Mouse (Mus musculus): ENCODE results near the gene Foxs1. TPM values are rescaled to one million over a fixed set of nuclear protein-coding genes. Genes with fewer than 3 reads are reported as not detected.

Gene Foxs1
- polyA plus RNA-seq, 1 experiment from 2014 or later = 1.1 TPM

- Histone ChIP-seq H3K27me3 (replicated peaks) (no peaks in the 10 kb centered on the region), H3K4me2 (no peak overlapping the region), H3K36me3 (peaks cover 9% of the 10 kb centered on the region), H3K9me3 (replicated peaks) (no peaks in the 10 kb centered on the region), H3K9ac (no peak overlapping the region), H3K4me1 (replicated peaks) (peaks cover 35% of the 10 kb centered on the region), H3K4me3 (no peak overlapping the region), H3K27ac (ENCODE audit: poor library complexity, severe bottlenecking) (no peak overlapping the region)
- no peak for ATAC-seq (ENCODE audit: insufficient number of reproducible peaks, low FRiP score)
- WGBS = 90% methylated on average over 15 of the region's 15 CpGs
Measured at GRCm38 (mm10) chr2:152901296-152901695, 31.7 kb downstream of the Foxs1 start.

- ATAC-seq (ENCODE audit: insufficient number of reproducible peaks, low FRiP score) = no peak
Measured at GRCm38 (mm10) chr2:152899011-152899410, 34.0 kb downstream of the Foxs1 start.

DNA sequence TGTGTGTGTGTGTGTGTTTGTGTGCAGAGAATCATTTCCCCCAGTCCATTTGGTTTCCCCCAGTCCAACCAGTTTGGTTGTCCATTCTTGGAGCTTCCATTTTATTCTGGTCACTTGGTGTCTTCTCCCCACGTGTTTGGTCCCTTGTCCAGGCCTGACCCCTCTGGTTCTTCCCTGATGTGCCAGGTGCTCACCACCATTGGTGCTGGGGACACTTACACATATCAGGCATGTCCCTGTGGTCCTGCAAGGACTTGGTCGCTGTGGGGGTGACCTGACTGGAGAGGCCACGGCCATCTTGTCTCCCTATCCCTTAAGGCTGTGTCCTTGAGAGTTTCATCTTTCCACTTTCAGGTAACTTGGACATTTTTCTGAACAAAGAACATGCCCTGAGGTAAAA lies 36.1 kb downstream of the Foxs1 start:
- H3K9me3 ChIP-seq (replicated peaks) = no peaks in the 10 kb centered on the region
- peaks cover 52% of the 10 kb centered on the region for H3K36me3 ChIP-seq
- H3K4me1 ChIP-seq (replicated peaks) = no peaks in the 10 kb centered on the region
- H3K4me2 ChIP-seq = no peak overlapping the region
- 82% methylated on average over 3 of the region's 3 CpGs for WGBS
- no peak for ATAC-seq (ENCODE audit: insufficient number of reproducible peaks, low FRiP score)
- no peak overlapping the region for H3K4me3 ChIP-seq
- no peaks in the 10 kb centered on the region for H3K27me3 ChIP-seq (replicated peaks)
- H3K9ac ChIP-seq = no peak overlapping the region
- no peak overlapping the region for H3K27ac ChIP-seq (ENCODE audit: poor library complexity, severe bottlenecking)

More at GRCm38 (mm10) chr2:152899011-152899410, 34.0 kb downstream of the Foxs1 start:
- Histone ChIP-seq H3K36me3 (peaks cover 31% of the 10 kb centered on the region), H3K27me3 (replicated peaks) (no peaks in the 10 kb centered on the region), H3K4me1 (replicated peaks) (peaks cover 12% of the 10 kb centered on the region), H3K9me3 (replicated peaks) (no peaks in the 10 kb centered on the region), H3K4me3 (no peak overlapping the region), H3K4me2 (no peak overlapping the region), H3K27ac (ENCODE audit: poor library complexity, severe bottlenecking) (no peak overlapping the region), H3K9ac (no peak overlapping the region)
- WGBS = 81% methylated on average over 6 of the region's 6 CpGs

DNA sequence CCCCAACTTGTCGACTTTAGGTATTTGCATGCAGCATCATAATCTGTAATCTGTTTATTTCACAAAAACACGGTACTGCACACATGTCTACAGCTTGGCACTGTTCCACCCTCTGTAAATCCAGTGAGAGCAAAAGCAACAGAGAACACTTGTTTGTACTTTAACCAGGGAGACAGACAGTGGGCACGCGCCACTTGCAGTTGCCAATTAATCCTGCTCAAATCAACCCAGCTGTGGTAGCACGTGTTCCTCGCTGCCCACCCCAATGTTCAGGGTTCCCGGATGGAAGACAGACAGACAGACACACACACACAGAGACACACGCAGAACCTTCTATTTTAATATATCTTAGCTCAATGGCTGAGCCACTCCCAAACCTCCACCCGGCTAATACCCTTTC lies 37.2 kb downstream of the Foxs1 start:
- no peak overlapping the region for H3K9ac ChIP-seq
- H3K4me2 ChIP-seq = no peak overlapping the region
- H3K4me3 ChIP-seq = no peak overlapping the region
- H3K36me3 ChIP-seq = peaks cover 61% of the 10 kb centered on the region
- no peak for ATAC-seq (ENCODE audit: insufficient number of reproducible peaks, low FRiP score)
- no peaks in the 10 kb centered on the region for H3K4me1 ChIP-seq (replicated peaks)
- H3K9me3 ChIP-seq (replicated peaks) = no peaks in the 10 kb centered on the region
- 94% methylated on average over 9 of the region's 9 CpGs for WGBS
- no peaks in the 10 kb centered on the region for H3K27me3 ChIP-seq (replicated peaks)
- no peak overlapping the region for H3K27ac ChIP-seq (ENCODE audit: poor library complexity, severe bottlenecking)

DNA sequence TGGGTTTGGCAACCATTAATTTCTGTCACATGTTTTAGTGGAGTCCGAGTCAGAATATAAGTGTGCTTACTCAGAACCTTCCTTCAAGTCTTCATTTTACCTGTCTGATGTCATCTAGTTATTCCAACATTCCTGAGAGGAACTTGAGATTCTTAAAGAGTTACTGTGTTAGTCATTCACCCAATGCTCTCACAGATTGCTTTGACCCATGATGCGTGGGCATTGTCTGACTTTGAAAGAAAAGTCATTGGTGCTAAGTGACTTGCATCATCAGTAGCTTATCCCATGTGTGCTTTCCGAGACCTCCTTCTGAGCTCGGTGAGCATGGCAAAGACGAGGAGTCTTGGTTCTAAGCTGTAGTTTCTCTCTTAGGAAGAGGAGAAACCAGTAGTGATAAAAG lies 44.2 kb downstream of the Foxs1 start:
- ATAC-seq (ENCODE audit: insufficient number of reproducible peaks, low FRiP score) = no peak
- Histone ChIP-seq H3K27me3 (replicated peaks) (no peaks in the 10 kb centered on the region), H3K27ac (ENCODE audit: poor library complexity, severe bottlenecking) (no peak overlapping the region), H3K9me3 (replicated peaks) (no peaks in the 10 kb centered on the region), H3K9ac (no peak overlapping the region), H3K4me2 (no peak overlapping the region), H3K4me1 (replicated peaks) (no peaks in the 10 kb centered on the region), H3K36me3 (peaks cover 91% of the 10 kb centered on the region), H3K4me3 (no peak overlapping the region)
- 96% methylated on average over 5 of the region's 5 CpGs for WGBS

DNA sequence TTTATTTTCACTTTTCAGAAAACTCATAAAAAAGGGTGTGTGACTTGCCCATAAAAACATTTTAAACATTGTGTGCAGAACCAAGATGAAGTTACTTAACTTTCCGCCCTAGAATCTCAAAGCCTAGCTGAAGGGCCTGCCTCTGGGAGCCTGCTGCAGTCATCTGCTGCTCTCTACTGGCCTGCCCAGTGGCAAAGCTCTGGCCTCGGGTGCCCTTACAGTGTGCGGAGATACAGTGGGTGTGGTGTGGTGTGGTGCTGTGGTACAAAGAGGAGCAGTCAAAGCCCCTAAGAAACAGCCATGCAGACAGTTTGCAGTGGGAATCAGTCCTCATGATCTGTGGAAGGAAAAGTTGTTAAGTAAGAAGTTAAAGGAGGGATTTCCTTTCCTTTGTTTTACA lies 45.8 kb downstream of the Foxs1 start:
- Histone ChIP-seq H3K4me1 (replicated peaks) (no peaks in the 10 kb centered on the region), H3K27me3 (replicated peaks) (no peaks in the 10 kb centered on the region), H3K9ac (no peak overlapping the region), H3K9me3 (replicated peaks) (no peaks in the 10 kb centered on the region), H3K36me3 (peaks cover 85% of the 10 kb centered on the region), H3K4me2 (no peak overlapping the region), H3K4me3 (no peak overlapping the region), H3K27ac (ENCODE audit: poor library complexity, severe bottlenecking) (no peak overlapping the region)
- 83% methylated on average over 3 of the region's 3 CpGs for WGBS
- ATAC-seq (ENCODE audit: insufficient number of reproducible peaks, low FRiP score) = no peak

DNA sequence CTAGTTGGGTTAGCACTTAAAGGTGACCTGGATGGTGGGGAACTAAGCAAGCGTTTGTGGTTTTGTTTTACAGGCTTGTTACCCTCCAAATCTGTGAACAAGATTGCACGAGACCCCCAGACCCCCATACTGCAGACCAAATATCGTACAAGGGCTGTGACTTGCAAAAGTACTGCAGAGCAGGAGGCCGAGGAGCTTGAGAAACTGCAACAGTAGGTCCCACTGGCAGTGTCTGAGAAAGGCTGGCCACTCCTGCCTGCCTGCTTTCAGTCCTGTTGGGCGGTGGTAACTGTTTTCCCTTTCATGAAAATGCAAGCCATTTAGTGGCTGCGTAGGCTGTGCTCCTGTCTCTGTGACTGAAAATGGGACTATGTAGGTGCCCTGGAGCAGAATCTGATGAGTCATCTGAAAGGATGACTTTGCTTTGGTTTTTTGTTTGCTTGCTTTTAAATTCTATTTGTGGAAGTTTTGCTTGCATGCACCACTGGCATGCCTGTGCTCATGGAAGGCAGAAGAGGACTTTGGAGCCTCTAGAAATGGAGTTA lies 48.8 kb downstream of the Foxs1 start:
- Histone ChIP-seq H3K4me1 (replicated peaks) (no peaks in the 10 kb centered on the region), H3K9me3 (replicated peaks) (no peaks in the 10 kb centered on the region), H3K9ac (no peak overlapping the region), H3K4me3 (no peak overlapping the region), H3K27me3 (replicated peaks) (no peaks in the 10 kb centered on the region), H3K4me2 (no peak overlapping the region), H3K36me3 (peaks cover 88% of the 10 kb centered on the region), H3K27ac (ENCODE audit: poor library complexity, severe bottlenecking) (no peak overlapping the region)
- 93% methylated on average over 6 of the region's 6 CpGs for WGBS
- ATAC-seq (ENCODE audit: insufficient number of reproducible peaks, low FRiP score) = no peak

Other genes starting within 250 kb of the Foxs1 start
- 23.1 and 25.2 TPM in 2 replicates for gene Mcts2, start 246.2 kb downstream of the Foxs1 start, polyA plus RNA-seq (2016; fragmentation: Nextera tagmentation; extraction: Ambion mirVana)
- 87.7 and 90.9 TPM in 2 replicates for gene Id1, start 197.0 kb downstream of the Foxs1 start, polyA plus RNA-seq (2016; fragmentation: Nextera tagmentation; extraction: Ambion mirVana)
- gene Cox4i2, start 179.0 kb downstream of the Foxs1 start, polyA plus RNA-seq (2016; fragmentation: Nextera tagmentation; extraction: Ambion mirVana) = 18.9 and 20.8 TPM in 2 replicates
- 83.0 and 85.9 TPM in 2 replicates for gene Bcl2l1, start 101.5 kb downstream of the Foxs1 start, polyA plus RNA-seq (2016; fragmentation: Nextera tagmentation; extraction: Ambion mirVana)
- gene Tpx2, start 85.2 kb downstream of the Foxs1 start, polyA plus RNA-seq (2016; fragmentation: Nextera tagmentation; extraction: Ambion mirVana) = 65.6 and 74.1 TPM in 2 replicates
- gene Mylk2, start 21.9 kb downstream of the Foxs1 start, polyA plus RNA-seq (2016; fragmentation: Nextera tagmentation; extraction: Ambion mirVana) = 0.05 and 0.12 TPM in 2 replicates
- gene Dusp15, start 18.5 kb upstream of the Foxs1 start, polyA plus RNA-seq (2016; fragmentation: Nextera tagmentation; extraction: Ambion mirVana) = 0.10 TPM in 1 of 2 replicates, not detected in the other
- gene Ttll9, start 29.3 kb upstream of the Foxs1 start, polyA plus RNA-seq (2016; fragmentation: Nextera tagmentation; extraction: Ambion mirVana) = 0.24 and 0.38 TPM in 2 replicates
- 94.3 and 96.7 TPM in 2 replicates for gene Pdrg1, start 82.2 kb upstream of the Foxs1 start, polyA plus RNA-seq (2016; fragmentation: Nextera tagmentation; extraction: Ambion mirVana)
- gene Xkr7, start 98.6 kb upstream of the Foxs1 start, polyA plus RNA-seq (2016; fragmentation: Nextera tagmentation; extraction: Ambion mirVana) = not detected in 2 replicates
- gene Ccm2l, start 132.7 kb upstream of the Foxs1 start, polyA plus RNA-seq (2016; fragmentation: Nextera tagmentation; extraction: Ambion mirVana) = 7.9 and 8.7 TPM in 2 replicates
- 1.2 and 1.3 TPM in 2 replicates for gene Hck, start 175.3 kb upstream of the Foxs1 start, polyA plus RNA-seq (2016; fragmentation: Nextera tagmentation; extraction: Ambion mirVana)
- gene Tm9sf4, start 228.1 kb upstream of the Foxs1 start, polyA plus RNA-seq (2016; fragmentation: Nextera tagmentation; extraction: Ambion mirVana) = 75.4 and 81.8 TPM in 2 replicates

Measured in heart, embryonic 12.5 days (tissue).